11 mouse cellular contexts compared by ENCODE assay signal in genomic region chr2:102294827-102295270, GRCm38 (mm10).
DNase-seq lines count a peak whose midpoint lies in the region; ATAC-seq and TF ChIP-seq lines count a peak whose summit lies in the region.
"Had no signal": no experiment of that assay in that cellular context is flagged by ENCODE, and none has a peak within 500 bp of the region (broad histone marks: within the 10 kb centered on the region; RNA-seq: fewer than 3 reads in every experiment).

No protein-coding gene starts in this region.

- no peak overlapping the region for H3K4me3 ChIP-seq in heart, embryonic 11.5 days (ENCODE audit: low read depth, low read length)
- H3K4me3 ChIP-seq in embryonic facial prominence, embryonic 15.5 days (replicated peaks) = no peak overlapping the region
- no peak overlapping the region for H3K4me3 ChIP-seq in kidney, postnatal 0 days (replicated peaks; ENCODE audit: low read depth, low read length)
- H3K4me3 ChIP-seq: stomach, embryonic 15.5 days had no signal

- no peak for TF ChIP-seq CTCF in kidney, postnatal 0 days (IDR thresholded peaks at IDR 0.05; ENCODE audit: low read depth)

- no peak for ATAC-seq in heart, embryonic 11.5 days (replicated peaks; ENCODE audit: insufficient number of reproducible peaks, low FRiP score, low TSS enrichment)
- no peak; the same call in 1 of the 2 replicates for ATAC-seq in embryonic facial prominence, embryonic 15.5 days (ENCODE audit: insufficient number of reproducible peaks, low FRiP score, low TSS enrichment, low read depth)
- no peak for ATAC-seq in kidney, postnatal 0 days (replicated peaks; ENCODE audit: low FRiP score, low read depth)
- ATAC-seq in frontal cortex, adult (ENCODE audit: low TSS enrichment) = no peak
- ATAC-seq: CD4-positive, CD25-positive, alpha-beta regulatory T cell, adult 4 months had no signal

- DNase-seq in heart, adult 11 months = peak; percentile 98
- peak; percentile 29 for DNase-seq in A20 (ENCODE audit: low read depth, low spot score)
- peak; percentile 17 for DNase-seq in kidney, postnatal 0 days (ENCODE audit: low spot score)
- no peak for DNase-seq in MN1 (ENCODE audit: low spot score)
- DNase-seq in testis, postnatal 14 days (ENCODE audit: low spot score) = no peak
- DNase-seq: midbrain, embryonic 14.5 days had no signal

- H3K9ac ChIP-seq in heart, embryonic 11.5 days (ENCODE audit: low read depth, low read length) = no peak overlapping the region
- H3K9ac ChIP-seq in embryonic facial prominence, embryonic 15.5 days = no peak overlapping the region
- H3K9ac ChIP-seq in kidney, postnatal 0 days (ENCODE audit: low read depth, low read length) = no peak overlapping the region
- H3K9ac ChIP-seq: stomach, embryonic 15.5 days had no signal

- H3K9me3 ChIP-seq in heart, embryonic 11.5 days (replicated peaks; ENCODE audit: control insufficient read depth, low read length) = no peaks in the 10 kb centered on the region
- H3K9me3 ChIP-seq in embryonic facial prominence, embryonic 15.5 days (replicated peaks) = no peaks in the 10 kb centered on the region
- H3K9me3 ChIP-seq in kidney, postnatal 0 days (replicated peaks; ENCODE audit: low read length) = no peaks in the 10 kb centered on the region
- H3K9me3 ChIP-seq: stomach, embryonic 15.5 days had no signal

- WGBS in heart, embryonic 11.5 days (ENCODE audit: insufficient replicate concordance) = 30% methylated on average over 6 of the region's 6 CpGs
- WGBS in embryonic facial prominence, embryonic 15.5 days = 11% methylated on average over 6 of the region's 6 CpGs
- 15% methylated on average over 6 of the region's 6 CpGs for WGBS in kidney, postnatal 0 days

- no peaks in the 10 kb centered on the region for H3K27me3 ChIP-seq in heart, embryonic 11.5 days (ENCODE audit: control insufficient read depth, insufficient read depth, low read length)
- no peaks in the 10 kb centered on the region for H3K27me3 ChIP-seq in embryonic facial prominence, embryonic 15.5 days
- H3K27me3 ChIP-seq in kidney, postnatal 0 days (ENCODE audit: insufficient read depth, low read length) = no peaks in the 10 kb centered on the region
- H3K27me3 ChIP-seq: stomach, embryonic 15.5 days had no signal

- H3K27ac ChIP-seq in heart, embryonic 11.5 days (ENCODE audit: low read depth, low read length) = no peak overlapping the region
- peak overlapping the region; percentile 22; the same call in 1 of the 2 replicates for H3K27ac ChIP-seq in embryonic facial prominence, embryonic 15.5 days (replicated peaks)
- H3K27ac ChIP-seq in kidney, postnatal 0 days = no peak overlapping the region
- H3K27ac ChIP-seq: stomach, embryonic 15.5 days had no signal

- no peaks in the 10 kb centered on the region for H3K36me3 ChIP-seq in heart, embryonic 11.5 days (ENCODE audit: control insufficient read depth, insufficient read depth, low read length)
- no peaks in the 10 kb centered on the region for H3K36me3 ChIP-seq in embryonic facial prominence, embryonic 15.5 days
- H3K36me3 ChIP-seq in kidney, postnatal 0 days (ENCODE audit: insufficient read depth, low read length) = no peaks in the 10 kb centered on the region
- H3K36me3 ChIP-seq: stomach, embryonic 15.5 days had no signal

- H3K4me2 ChIP-seq in heart, embryonic 11.5 days = no peak overlapping the region
- peak overlapping the region; percentile 4; the same call in 1 of the 2 replicates for H3K4me2 ChIP-seq in embryonic facial prominence, embryonic 15.5 days (replicated peaks)
- H3K4me2 ChIP-seq in kidney, postnatal 0 days (ENCODE audit: low read length) = no peak overlapping the region
- H3K4me2 ChIP-seq: stomach, embryonic 15.5 days had no signal

- 0 out of 2 replicates have a peak, but pooled peaks cover 3% of the 10 kb centered on the region for H3K4me1 ChIP-seq in heart, embryonic 11.5 days (ENCODE audit: control insufficient read depth, insufficient read depth, low read length)
- peaks cover 13% of the 10 kb centered on the region for H3K4me1 ChIP-seq in embryonic facial prominence, embryonic 15.5 days
- no peaks in the 10 kb centered on the region for H3K4me1 ChIP-seq in kidney, postnatal 0 days (replicated peaks; ENCODE audit: insufficient read depth, low read length)

Comparison
In these comparisons a context has a peak if more than half of its experiments do, and no peak if none do; other contexts are left out.
1. DNase-seq: peak in heart, adult 11 months (single experiment), A20 (single experiment) and kidney, postnatal 0 days (single experiment); none in MN1 (single experiment) and testis, postnatal 14 days (single experiment).